Mouse (Mus musculus): Measurements from ENCODE around the gene Adad2. TPM values are rescaled to one million over a fixed set of nuclear protein-coding genes. Genes with fewer than 3 reads are reported as not detected.

The Adad2 gene
- not detected in 2 replicates for polyA plus RNA-seq (2015; fragmentation: Nextera tagmentation; extraction: Ambion mirVana)

DNA sequence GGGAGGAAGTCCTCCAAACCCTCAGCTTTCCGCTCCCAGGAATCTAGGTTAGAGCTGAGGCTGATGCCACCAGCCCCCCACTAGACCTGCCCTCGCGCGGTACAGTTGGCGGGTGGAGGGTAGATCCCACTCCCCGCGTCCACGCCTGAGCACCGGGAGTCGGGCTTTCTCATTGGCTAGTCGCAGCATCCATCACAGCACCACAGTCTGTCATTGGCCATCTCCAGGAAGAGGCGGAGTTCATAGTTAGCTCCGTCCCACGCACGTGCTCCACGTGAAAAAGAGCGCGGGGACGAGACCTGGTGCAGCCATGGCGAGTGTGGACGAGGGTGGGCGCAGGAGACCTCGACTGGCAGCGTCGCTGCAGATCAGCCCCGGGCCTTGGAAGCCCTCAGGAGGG is at the start of gene Adad2:
Gene Adad2 (plus strand): TSS at position 277 of the 400 bp plus-strand sequence.

GRCm38 (mm10) chr8:119574437-119575365 is 37.8 kb upstream of the Adad2 start, which contains the start of the genes Hsdl1 and Dnaaf1:
Hsdl1 (minus strand) TSS chr8:119575183.
Dnaaf1 (plus strand) TSS chr8:119575235.

DNA sequence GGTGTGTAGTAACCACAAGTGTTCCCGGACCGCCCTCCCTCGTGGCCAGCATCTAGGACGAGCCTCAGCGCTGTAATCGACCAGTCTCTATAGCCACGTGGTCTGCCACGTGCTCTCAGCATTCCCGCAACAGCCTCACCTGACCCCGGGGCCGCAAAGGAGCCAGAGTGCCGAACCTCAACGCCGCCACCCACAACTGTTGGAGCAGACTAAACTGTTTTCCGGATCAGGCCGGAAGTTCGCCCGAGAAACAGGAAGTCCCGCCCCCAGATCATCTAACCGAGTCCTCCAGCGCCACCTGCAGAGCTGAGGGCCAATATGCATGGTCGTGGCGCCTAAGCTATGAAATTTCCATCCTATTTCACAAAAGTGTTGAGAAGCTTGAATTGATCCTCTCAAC is 7.6 kb upstream of the Adad2 start, which contains the start of gene Taf1c:
Gene Taf1c (minus strand): TSS at position 227 of the 400 bp plus-strand sequence.

DNA sequence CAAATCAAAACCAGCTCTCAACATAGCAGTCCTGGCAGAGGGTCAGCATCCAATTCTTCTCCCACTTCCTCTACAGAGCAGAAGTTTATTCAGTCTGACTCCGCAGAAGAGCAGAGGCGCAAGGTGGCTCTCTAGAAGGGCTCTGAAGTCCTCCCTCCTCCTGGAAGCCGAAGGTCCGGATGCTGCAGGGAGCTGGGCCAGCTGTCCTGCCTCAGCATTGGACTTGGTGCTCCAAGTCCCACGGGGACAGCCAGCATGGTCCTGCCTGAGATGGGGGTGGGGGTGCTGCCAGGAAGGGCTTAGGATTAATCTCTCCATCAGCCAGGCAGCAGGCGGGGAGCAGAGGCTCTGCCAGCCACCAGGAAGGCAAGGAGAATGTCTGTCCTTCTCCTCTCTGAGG is 22.8 kb downstream of the Adad2 start, which contains the start of gene Kcng4:
Gene Kcng4 (minus strand): TSS at position 303 of the 400 bp plus-strand sequence.

Other genes with a start within 250 kb of the Adad2 start
- gene Mlycd, start 217.9 kb upstream of the Adad2 start, polyA plus RNA-seq (2015; fragmentation: Nextera tagmentation; extraction: Ambion mirVana), result 14.3 and 14.4 TPM in 2 replicates
- 14.7 and 14.8 TPM in 2 replicates for gene Osgin1, start 178.6 kb upstream of the Adad2 start, polyA plus RNA-seq (2015; fragmentation: Nextera tagmentation; extraction: Ambion mirVana)
- gene Necab2, start 166.0 kb upstream of the Adad2 start, polyA plus RNA-seq (2015; fragmentation: Nextera tagmentation; extraction: Ambion mirVana), result 0.08 and 0.10 TPM in 2 replicates
- gene Slc38a8, start 111.0 kb upstream of the Adad2 start, polyA plus RNA-seq (2015; fragmentation: Nextera tagmentation; extraction: Ambion mirVana), result not detected in 2 replicates
- gene Mbtps1, start 54.0 kb upstream of the Adad2 start, polyA plus RNA-seq (2015; fragmentation: Nextera tagmentation; extraction: Ambion mirVana), result 51.5 and 57.5 TPM in 2 replicates
- gene Hsdl1, start 37.6 kb upstream of the Adad2 start, polyA plus RNA-seq (2015; fragmentation: Nextera tagmentation; extraction: Ambion mirVana), result 21.4 and 22.7 TPM in 2 replicates
- 0.10 TPM in 1 of 2 replicates, not detected in the other for gene Dnaaf1, start 37.5 kb upstream of the Adad2 start, polyA plus RNA-seq (2015; fragmentation: Nextera tagmentation; extraction: Ambion mirVana)
- gene Taf1c, start 7.5 kb upstream of the Adad2 start, polyA plus RNA-seq (2015; fragmentation: Nextera tagmentation; extraction: Ambion mirVana), result 5.7 and 6.3 TPM in 2 replicates
- 0.35 and 0.51 TPM in 2 replicates for gene Kcng4, start 22.9 kb downstream of the Adad2 start, polyA plus RNA-seq (2015; fragmentation: Nextera tagmentation; extraction: Ambion mirVana)
- 94.8 and 115 TPM in 2 replicates for gene Wfdc1, start 53.6 kb downstream of the Adad2 start, polyA plus RNA-seq (2015; fragmentation: Nextera tagmentation; extraction: Ambion mirVana)
- gene Atp2c2, start 87.3 kb downstream of the Adad2 start, polyA plus RNA-seq (2015; fragmentation: Nextera tagmentation; extraction: Ambion mirVana), result 1.4 and 1.7 TPM in 2 replicates
- gene Tldc1, start 165.7 kb downstream of the Adad2 start, polyA plus RNA-seq (2015; fragmentation: Nextera tagmentation; extraction: Ambion mirVana), result 9.9 and 10.4 TPM in 2 replicates
- 44.0 and 53.4 TPM in 2 replicates for gene Cotl1, start 227.8 kb downstream of the Adad2 start, polyA plus RNA-seq (2015; fragmentation: Nextera tagmentation; extraction: Ambion mirVana)
- 6.9 and 9.2 TPM in 2 replicates for gene Klhl36, start 249.5 kb downstream of the Adad2 start, polyA plus RNA-seq (2015; fragmentation: Nextera tagmentation; extraction: Ambion mirVana)